Mouse (Mus musculus) kidney, embryonic 14.5 days (tissue): ENCODE measurements around the gene Cfap74. TPM values are rescaled to one million over a fixed set of nuclear protein-coding genes. Genes with fewer than 3 reads are reported as not detected.

ENCODE experiments used
- ATAC-seq: fragments of 200-750 bp; cut with Nextera tagmentation; 2 replicates; pipeline ENCODE4 v1.8.0; 2017; ENCODE audit warnings: moderate number of reproducible peaks, mild to moderate bottlenecking, moderate TSS enrichment, moderate library complexity; ENCODE audit not compliant: low FRiP score, low TSS enrichment
- H3K27ac ChIP-seq: fragments of 300-500 bp; sonication (generic); 2 replicates; pipeline ENCODE4 v1.5.1; 2014; ENCODE audit warnings: low read depth, mild to moderate bottlenecking, low read length, moderate library complexity, mixed read lengths
- H3K27me3 ChIP-seq: fragments of 300-500 bp; sonication (generic); 2 replicates; pipeline ENCODE4 v1.6.1; 2014; ENCODE audit warnings: mild to moderate bottlenecking, low read length; ENCODE audit not compliant: control insufficient read depth, insufficient read depth
- H3K36me3 ChIP-seq: fragments of 300-500 bp; sonication (generic); 2 replicates; pipeline ENCODE4 v1.6.1; 2014; ENCODE audit warnings: low read length, mixed read lengths; ENCODE audit not compliant: control insufficient read depth, insufficient read depth
- H3K4me1 ChIP-seq: fragments of 300-500 bp; sonication (generic); 2 replicates; pipeline ENCODE4 v1.6.1; 2014; ENCODE audit warnings: low read length, mixed read lengths; ENCODE audit not compliant: control insufficient read depth, insufficient read depth
- H3K4me2 ChIP-seq: fragments of 300-500 bp; sonication (generic); replicated peaks from 2 replicates; pipeline ENCODE4 v1.6.1; 2014; ENCODE audit warnings: low read depth, mild to moderate bottlenecking, low read length
- H3K4me3 ChIP-seq: fragments of 300-500 bp; sonication (generic); 2 replicates; pipeline ENCODE4 v1.5.1; 2014; ENCODE audit warnings: mild to moderate bottlenecking, low read length
- H3K9ac ChIP-seq: fragments of 300-500 bp; sonication (generic); 2 replicates; pipeline ENCODE4 v1.6.1; 2014; ENCODE audit warnings: low read depth, mild to moderate bottlenecking, low read length, moderate library complexity
- H3K9me3 ChIP-seq: fragments of 300-500 bp; sonication (generic); 2 replicates; pipeline ENCODE4 v1.6.1; 2016; ENCODE audit warnings: low read length; ENCODE audit not compliant: control insufficient read depth
- WGBS: fragments of 180-500 bp; shearing (Covaris S2); extraction: QIAGEN DNeasy Blood & Tissue Kit; methylation state at CpG from one replicate; pipeline ENCODE4 v1.1.7; 2014; 5-methylcytosine and 5-hydroxymethylcytosine counted together
- polyA plus RNA-seq: library from polyadenylated mRNA; unstranded; fragments of >200 nt; fragmentation: Nextera tagmentation; extraction: Ambion mirVana; gene quantifications from 2 replicates; pipeline ENCODE4 v1.2.1, GENCODE M21; 2014

The Cfap74 gene
- polyA plus RNA-seq, 1 experiment from 2014 or later = 2.3 TPM

DNA sequence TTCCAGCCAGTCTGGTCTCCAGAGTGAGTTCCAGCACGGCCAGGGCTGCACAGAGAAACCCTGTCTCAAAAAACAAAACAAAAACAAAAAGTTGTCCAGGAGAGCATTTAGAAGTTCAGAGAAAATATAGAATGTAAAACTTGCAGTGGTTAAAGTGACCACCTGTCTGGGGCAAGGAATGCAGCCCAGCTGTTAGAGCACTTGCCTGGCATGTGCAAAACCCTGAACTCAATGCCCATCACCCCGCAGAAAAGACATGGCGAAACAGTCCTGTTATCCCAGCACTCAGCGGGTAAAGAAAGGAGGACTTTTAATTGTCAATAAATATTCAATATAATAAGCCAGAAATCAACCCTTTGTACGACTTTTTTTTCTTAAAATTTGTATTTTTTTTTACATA lies 49.6 kb downstream of the Cfap74 start:
- H3K36me3 ChIP-seq = no peaks in the 10 kb centered on the region
- 85% methylated on average over 5 of the region's 5 CpGs for WGBS

DNA sequence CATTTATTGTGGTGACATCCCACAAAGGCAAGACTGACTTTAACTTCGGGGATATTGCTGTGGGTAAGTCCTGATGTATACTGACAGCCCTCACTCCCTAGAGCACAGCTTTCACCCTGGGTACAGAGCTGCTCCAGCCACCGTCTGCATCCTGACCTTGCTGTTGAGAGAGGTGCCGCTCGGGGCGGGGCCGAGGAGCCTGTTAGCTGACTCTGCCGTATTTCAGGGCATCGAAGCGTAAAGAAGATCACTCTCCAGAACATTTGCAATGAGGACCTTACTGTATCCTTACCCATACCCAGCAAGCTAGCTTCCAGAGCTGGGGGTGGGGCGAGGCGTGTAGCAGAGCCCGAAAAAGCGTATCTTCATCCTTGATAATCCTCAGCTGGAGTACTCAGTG lies 54.1 kb downstream of the Cfap74 start:
- Histone ChIP-seq H3K4me2 (no peak overlapping the region), H3K36me3 (no peaks in the 10 kb centered on the region), H3K4me3 (no peak overlapping the region), H3K9me3 (no peaks in the 10 kb centered on the region), H3K27ac (no peak overlapping the region), H3K4me1 (peaks cover 3% of the 10 kb centered on the region; the same call in 1 of the 2 replicates), H3K27me3 (no peaks in the 10 kb centered on the region), H3K9ac (no peak overlapping the region)
- WGBS = 68% methylated on average over 13 of the region's 13 CpGs
- ATAC-seq = 0 out of 2 replicates have a peak, but pooled peaks have one; percentile 11

More for the DNA sequence above, 49.6 kb downstream of the Cfap74 start:
- no peaks in the 10 kb centered on the region for H3K27me3 ChIP-seq
- H3K4me3 ChIP-seq = no peak overlapping the region
- H3K4me2 ChIP-seq = no peak overlapping the region
- H3K4me1 ChIP-seq = peaks cover 3% of the 10 kb centered on the region; the same call in 1 of the 2 replicates
- H3K27ac ChIP-seq = no peak overlapping the region
- H3K9ac ChIP-seq = no peak overlapping the region
- no peak for ATAC-seq
- no peaks in the 10 kb centered on the region for H3K9me3 ChIP-seq

DNA sequence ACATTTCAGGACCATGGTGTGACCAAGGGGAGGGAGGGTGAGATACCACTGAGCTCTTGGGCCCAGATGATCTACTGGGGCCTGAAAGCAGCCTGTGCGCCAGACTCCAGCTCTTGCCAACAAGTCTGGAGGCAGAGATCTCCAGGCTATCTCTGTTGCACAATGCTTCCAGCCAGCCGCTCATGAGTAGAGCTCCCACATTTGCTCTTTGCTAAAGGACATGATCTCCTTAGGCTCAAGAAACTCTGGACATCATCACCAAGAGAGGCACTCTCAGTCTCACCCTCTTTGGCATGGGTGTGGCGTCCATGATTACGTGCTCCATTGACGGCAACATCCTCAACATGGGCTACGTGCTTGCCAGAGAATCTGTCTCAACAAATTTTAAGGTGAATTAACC lies 54.6 kb downstream of the Cfap74 start:
- WGBS = 87% methylated on average over 6 of the region's 6 CpGs
- Histone ChIP-seq H3K27me3 (no peaks in the 10 kb centered on the region), H3K4me2 (no peak overlapping the region), H3K9me3 (no peaks in the 10 kb centered on the region), H3K4me3 (no peak overlapping the region), H3K4me1 (peaks cover 3% of the 10 kb centered on the region; the same call in 1 of the 2 replicates), H3K27ac (no peak overlapping the region), H3K36me3 (no peaks in the 10 kb centered on the region), H3K9ac (no peak overlapping the region)
- no peak for ATAC-seq

DNA sequence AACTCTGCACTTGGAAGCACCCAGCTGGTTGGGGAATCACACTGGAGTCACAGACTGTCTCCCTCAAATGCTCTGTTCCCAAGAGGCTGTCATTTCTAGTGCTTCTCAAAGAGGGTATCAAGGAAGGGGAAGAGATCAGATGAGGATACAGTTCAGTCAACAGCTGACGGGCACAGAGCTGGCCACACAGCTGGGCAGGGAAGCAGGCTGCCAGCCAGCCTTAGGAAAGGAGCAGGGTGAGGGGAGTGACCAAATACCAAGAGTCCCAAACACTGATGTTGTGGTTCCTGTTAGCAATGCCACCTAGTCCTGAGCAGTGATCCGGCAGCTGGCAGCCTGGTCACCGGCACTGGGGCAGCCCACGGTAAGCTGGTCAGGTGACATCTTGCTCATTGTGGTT lies 55.1 kb downstream of the Cfap74 start:
- Histone ChIP-seq H3K4me3 (no peak overlapping the region), H3K4me1 (peaks cover 3% of the 10 kb centered on the region; the same call in 1 of the 2 replicates), H3K4me2 (no peak overlapping the region), H3K9me3 (no peaks in the 10 kb centered on the region), H3K27ac (no peak overlapping the region), H3K36me3 (no peaks in the 10 kb centered on the region), H3K9ac (no peak overlapping the region), H3K27me3 (no peaks in the 10 kb centered on the region)
- 83% methylated on average over 4 of the region's 4 CpGs for WGBS
- ATAC-seq = no peak

DNA sequence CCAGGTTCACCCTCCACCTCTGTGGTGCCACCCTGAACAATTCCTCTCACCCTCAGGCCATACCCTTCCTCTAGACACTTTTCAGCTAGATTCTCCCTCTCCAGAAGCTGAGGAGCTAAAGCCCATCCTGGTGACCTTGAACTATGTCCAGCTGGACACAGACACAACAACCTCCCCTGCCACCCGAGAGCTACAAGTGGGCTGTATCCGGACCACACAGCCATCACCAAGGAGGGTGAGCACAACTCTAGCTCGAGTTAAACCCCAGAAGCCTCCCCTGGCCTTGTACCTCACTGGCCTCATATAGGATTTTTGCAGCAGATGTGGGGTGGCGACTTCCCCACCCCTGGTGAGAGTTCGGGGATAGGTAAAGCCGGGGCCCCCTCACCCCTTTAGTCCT lies 56.6 kb downstream of the Cfap74 start:
- H3K27ac ChIP-seq = no peak overlapping the region
- H3K9ac ChIP-seq = no peak overlapping the region
- H3K4me3 ChIP-seq = no peak overlapping the region
- no peaks in the 10 kb centered on the region for H3K36me3 ChIP-seq
- H3K4me1 ChIP-seq = no peaks in the 10 kb centered on the region; the same call in 1 of the 2 replicates
- no peaks in the 10 kb centered on the region for H3K27me3 ChIP-seq
- no peaks in the 10 kb centered on the region for H3K9me3 ChIP-seq
- H3K4me2 ChIP-seq = no peak overlapping the region
- ATAC-seq = no peak
- 80% methylated on average over 6 of the region's 6 CpGs for WGBS

DNA sequence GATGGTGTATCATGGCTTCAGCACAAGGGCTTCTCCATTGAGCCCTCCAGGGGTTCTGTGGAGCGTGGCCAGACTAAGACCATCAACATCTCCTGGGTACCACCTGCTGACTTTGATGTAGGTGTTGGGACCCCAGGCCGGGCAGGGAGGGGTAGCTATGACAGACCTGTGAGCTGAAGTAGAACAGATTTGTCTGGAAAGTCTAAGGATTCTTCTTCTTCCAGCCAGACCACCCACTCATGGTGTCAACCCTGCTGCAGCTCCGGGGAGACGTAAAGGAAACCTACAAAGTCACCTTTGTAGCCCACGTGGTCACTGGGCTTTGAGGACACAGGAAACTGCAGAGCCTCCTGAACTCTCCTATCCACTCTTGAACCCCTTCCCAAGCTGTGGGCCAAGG lies 57.1 kb downstream of the Cfap74 start:
- Histone ChIP-seq H3K36me3 (no peaks in the 10 kb centered on the region), H3K4me1 (no peaks in the 10 kb centered on the region), H3K4me2 (no peak overlapping the region), H3K9me3 (no peaks in the 10 kb centered on the region), H3K27ac (no peak overlapping the region), H3K27me3 (no peaks in the 10 kb centered on the region), H3K4me3 (no peak overlapping the region), H3K9ac (no peak overlapping the region)
- 80% methylated on average over 5 of the region's 5 CpGs for whole genome bisulfite sequencing
- no peak for ATAC-seq

DNA sequence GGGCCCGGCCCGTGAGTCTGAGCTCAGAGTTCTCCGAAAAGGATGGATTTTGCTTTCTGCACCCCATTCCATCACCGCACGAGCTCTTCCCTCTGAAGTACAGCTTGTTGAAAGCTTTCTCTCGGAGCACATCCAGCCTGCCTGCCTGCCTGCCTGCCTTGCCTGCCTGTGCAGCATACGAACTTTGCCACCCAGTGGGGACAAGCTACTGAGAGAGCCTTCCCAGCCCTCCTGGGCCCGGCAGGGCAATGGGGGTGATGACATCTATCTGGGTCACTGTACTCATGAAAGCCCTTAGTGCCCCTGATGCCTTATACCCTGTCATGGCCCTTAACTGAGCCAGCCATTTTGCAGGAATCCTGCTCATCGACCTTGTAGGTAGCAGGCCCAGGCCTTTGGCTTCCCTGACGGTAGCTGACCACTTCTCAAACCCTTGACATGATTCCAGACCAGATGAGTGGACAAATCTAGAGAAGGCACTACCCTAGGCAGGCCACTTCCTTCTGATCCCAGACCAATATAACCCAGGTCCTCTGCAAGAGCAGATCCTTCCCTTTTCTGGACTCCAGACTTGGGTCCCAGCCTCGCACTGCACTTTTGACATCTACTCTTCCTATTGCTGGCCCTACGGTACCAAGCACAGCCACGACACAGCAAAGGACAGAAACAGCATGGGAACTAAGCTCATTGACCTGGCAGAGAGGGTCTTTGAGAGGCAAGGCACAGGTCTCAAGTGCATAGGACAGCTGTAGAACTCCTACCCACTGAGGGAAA lies 58.4 kb downstream of the Cfap74 start:
- Histone ChIP-seq H3K9me3 (no peaks in the 10 kb centered on the region), H3K9ac (no peak overlapping the region), H3K4me1 (no peaks in the 10 kb centered on the region), H3K27me3 (no peaks in the 10 kb centered on the region), H3K27ac (no peak overlapping the region), H3K36me3 (no peaks in the 10 kb centered on the region), H3K4me3 (no peak overlapping the region), H3K4me2 (no peak overlapping the region)
- no peak for ATAC-seq
- 80% methylated on average over 13 of the region's 13 CpGs for WGBS

DNA sequence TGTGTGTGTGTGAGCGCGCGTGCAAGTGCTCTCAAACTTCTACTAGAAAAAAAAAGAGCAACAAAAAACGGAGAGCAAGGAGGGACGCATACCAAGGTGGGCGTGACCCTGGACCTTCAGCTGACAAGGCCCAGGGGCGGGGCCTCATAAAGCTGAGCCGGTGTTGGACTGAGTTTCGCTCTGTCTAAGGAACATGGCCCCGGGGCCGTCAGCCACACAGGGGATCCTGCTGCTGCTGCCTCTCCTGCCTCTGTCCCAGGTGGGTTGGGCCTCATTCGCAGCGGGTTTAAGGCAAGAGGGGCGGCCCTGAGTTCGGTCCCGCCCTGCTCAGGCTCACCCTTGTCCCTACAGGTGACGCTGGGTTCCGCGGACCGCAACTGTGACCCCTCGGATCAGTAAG lies 60.0 kb downstream of the Cfap74 start, which contains the start of gene Tmem52:
Gene Tmem52, plus strand, starts transcription at position 163 of the 400 bp plus-strand sequence.
- peak within 1 kb of the TSS; percentile 7 for H3K4me3 ChIP-seq
- no peaks in the 10 kb centered on the region for H3K27me3 ChIP-seq
- no peak within 1 kb of the TSS for H3K27ac ChIP-seq
- WGBS = 13% methylated on average over 21 of the region's 21 CpGs
- no peaks in the 10 kb centered on the region for H3K4me1 ChIP-seq
- no peaks in the 10 kb centered on the region for H3K9me3 ChIP-seq
- no peak within 1 kb of the TSS for H3K9ac ChIP-seq
- H3K4me2 ChIP-seq = peak within 1 kb of the TSS; percentile 27
- H3K36me3 ChIP-seq = no peaks in the 10 kb centered on the region
- ATAC-seq = peak; percentile 45

DNA sequence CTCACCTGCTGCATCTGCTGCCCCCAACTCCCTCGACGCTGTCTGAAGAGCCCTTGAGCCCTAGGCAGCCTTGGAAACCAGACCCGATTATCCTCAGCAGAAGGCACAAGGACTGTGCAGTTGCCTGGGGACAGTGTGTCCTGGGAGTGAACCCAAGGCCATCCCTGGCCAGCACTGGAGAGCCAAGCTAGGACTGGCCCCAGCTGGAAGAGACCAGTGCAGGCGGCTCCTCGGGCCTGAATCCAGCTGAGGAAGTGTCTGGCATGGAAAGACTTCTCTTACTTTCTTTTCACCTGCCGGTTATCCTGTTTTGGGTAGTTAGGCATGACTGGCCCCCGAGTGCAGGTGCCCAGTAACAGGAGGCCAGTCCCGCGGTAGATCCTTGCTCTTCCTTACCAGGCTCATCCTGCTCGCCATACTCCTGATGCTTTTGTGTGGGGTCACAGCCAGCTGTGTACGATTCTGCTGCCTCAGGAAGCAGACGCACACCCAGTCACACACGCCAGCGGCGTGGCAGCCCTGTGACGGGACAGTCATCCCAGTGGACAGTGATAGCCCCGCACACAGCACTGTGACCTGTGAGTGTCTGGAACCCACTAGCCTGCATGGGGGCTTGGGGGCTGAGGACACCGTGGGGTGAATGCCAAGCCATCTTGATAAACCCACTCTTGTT lies 60.7 kb downstream of the Cfap74 start:
- no peak overlapping the region for H3K27ac ChIP-seq
- no peaks in the 10 kb centered on the region for H3K27me3 ChIP-seq
- WGBS = 78% methylated on average over 18 of the region's 18 CpGs
- no peak overlapping the region for H3K4me2 ChIP-seq
- H3K36me3 ChIP-seq = no peaks in the 10 kb centered on the region
- H3K4me1 ChIP-seq = no peaks in the 10 kb centered on the region
- H3K9ac ChIP-seq = no peak overlapping the region
- no peak overlapping the region for H3K4me3 ChIP-seq
- peak; percentile 36; the same call in 1 of the 2 replicates for ATAC-seq
- no peaks in the 10 kb centered on the region for H3K9me3 ChIP-seq
